Mouse (Mus musculus): Measurements from ENCODE around the gene Cd320.

GRCm38 (mm10) chr17:33810334-33811141 lies 32.4 kb upstream of the Cd320 start, which contains the start of gene Kank3:
- TF ChIP-seq TAL1 (IDR thresholded peaks at IDR 0.05; ENCODE audit: low read length) (no peak), GATA1 (IDR thresholded peaks at IDR 0.05; ENCODE audit: low read length) (no peak)

Measured in erythroblast, embryonic 14.5 days (primary cell).